Mouse (Mus musculus) stomach, embryonic 16.5 days (tissue): ENCODE results near the gene Dohh. TPM values are rescaled to one million over a fixed set of nuclear protein-coding genes. Genes with fewer than 3 reads are reported as not detected.

Experiments used
- ATAC-seq: fragments of 200-750 bp; cut with Nextera tagmentation; 2 replicates; pipeline ENCODE4 v1.8.0; 2017; ENCODE audit warnings: moderate number of reproducible peaks, moderate TSS enrichment; ENCODE audit not compliant: insufficient read depth, low FRiP score
- H3K27ac ChIP-seq: fragments of 300-500 bp; sonication (generic); 2 replicates; pipeline ENCODE4 v1.5.1; 2014; ENCODE audit warnings: low read length
- H3K27me3 ChIP-seq: fragments of 300-500 bp; sonication (generic); 2 replicates; pipeline ENCODE4 v1.6.1; 2014; ENCODE audit warnings: low read length, control low read depth, mixed read lengths; ENCODE audit not compliant: control insufficient read depth, insufficient read depth
- H3K36me3 ChIP-seq: fragments of 300-500 bp; sonication (generic); 2 replicates; pipeline ENCODE4 v1.6.1; 2014; ENCODE audit warnings: low read length; ENCODE audit not compliant: control insufficient read depth, insufficient read depth
- H3K4me1 ChIP-seq: fragments of 300-500 bp; sonication (generic); 2 replicates; pipeline ENCODE4 v1.6.1; 2014; ENCODE audit warnings: low read length, control low read depth, mixed read lengths; ENCODE audit not compliant: control insufficient read depth, insufficient read depth
- H3K4me2 ChIP-seq: fragments of 300-500 bp; sonication (generic); 2 replicates; pipeline ENCODE4 v1.6.1; 2014; ENCODE audit warnings: low read depth, low read length, mixed read lengths
- H3K4me3 ChIP-seq: fragments of 300-500 bp; sonication (generic); replicated peaks from 2 replicates; pipeline ENCODE4 v1.5.1; 2014; ENCODE audit warnings: mild to moderate bottlenecking, low read length
- H3K9ac ChIP-seq: fragments of 300-500 bp; sonication (generic); 2 replicates; pipeline ENCODE4 v1.6.1; 2014; ENCODE audit warnings: low read length
- H3K9me3 ChIP-seq: fragments of 300-500 bp; sonication (generic); replicated peaks from 2 replicates; pipeline ENCODE4 v1.6.1; 2016; ENCODE audit warnings: low read length, control low read depth; ENCODE audit not compliant: control insufficient read depth
- WGBS: fragments of 180-500 bp; shearing (Covaris S2); extraction: QIAGEN DNeasy Blood & Tissue Kit; methylation state at CpG from one replicate; pipeline ENCODE4 v1.1.7; 2014; 5-methylcytosine and 5-hydroxymethylcytosine counted together
- polyA plus RNA-seq: library from polyadenylated mRNA; unstranded; fragments of >200 nt; fragmentation: Nextera tagmentation; extraction: Ambion mirVana; gene quantifications from 2 replicates; pipeline ENCODE4 v1.2.1, GENCODE M21; 2015

Gene Dohh
- polyA plus RNA-seq, 1 experiment from 2014 or later, result 79.6 TPM

DNA sequence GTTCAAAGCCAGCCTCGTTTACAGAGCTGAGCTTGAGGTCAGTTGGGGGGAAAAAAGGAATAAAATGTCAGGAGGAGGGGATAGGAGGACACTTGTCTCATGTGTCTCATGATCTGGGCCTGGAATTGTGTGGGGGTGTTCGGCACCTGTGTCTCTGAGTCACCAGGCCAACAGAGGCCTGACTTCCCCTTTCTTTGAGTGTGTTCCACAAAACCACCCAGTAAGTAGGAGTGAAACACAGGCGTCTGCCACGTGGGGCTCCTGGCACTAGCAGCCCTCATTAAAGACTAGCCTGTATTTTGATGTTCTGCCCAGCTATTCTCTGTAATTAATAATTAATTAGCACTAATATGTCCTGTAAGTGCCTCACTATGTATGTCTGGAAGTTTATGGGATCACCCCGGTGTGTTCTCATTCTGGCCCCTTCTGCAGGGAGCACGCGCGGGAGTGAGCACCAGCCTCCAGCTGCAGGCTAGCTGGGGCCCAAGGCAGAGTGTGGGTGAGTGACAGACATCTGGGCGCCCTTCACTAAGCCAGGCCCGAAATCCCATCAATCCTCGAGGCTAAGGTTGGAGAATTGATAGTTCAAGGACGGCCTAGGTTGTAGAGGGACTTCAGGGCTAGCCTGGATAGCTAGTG lies 27.8 kb upstream of the Dohh start:
- Histone ChIP-seq H3K4me3 (peak overlapping the region; percentile 80), H3K27ac (peak overlapping the region; percentile 27; the same call in 1 of the 2 replicates)

DNA sequence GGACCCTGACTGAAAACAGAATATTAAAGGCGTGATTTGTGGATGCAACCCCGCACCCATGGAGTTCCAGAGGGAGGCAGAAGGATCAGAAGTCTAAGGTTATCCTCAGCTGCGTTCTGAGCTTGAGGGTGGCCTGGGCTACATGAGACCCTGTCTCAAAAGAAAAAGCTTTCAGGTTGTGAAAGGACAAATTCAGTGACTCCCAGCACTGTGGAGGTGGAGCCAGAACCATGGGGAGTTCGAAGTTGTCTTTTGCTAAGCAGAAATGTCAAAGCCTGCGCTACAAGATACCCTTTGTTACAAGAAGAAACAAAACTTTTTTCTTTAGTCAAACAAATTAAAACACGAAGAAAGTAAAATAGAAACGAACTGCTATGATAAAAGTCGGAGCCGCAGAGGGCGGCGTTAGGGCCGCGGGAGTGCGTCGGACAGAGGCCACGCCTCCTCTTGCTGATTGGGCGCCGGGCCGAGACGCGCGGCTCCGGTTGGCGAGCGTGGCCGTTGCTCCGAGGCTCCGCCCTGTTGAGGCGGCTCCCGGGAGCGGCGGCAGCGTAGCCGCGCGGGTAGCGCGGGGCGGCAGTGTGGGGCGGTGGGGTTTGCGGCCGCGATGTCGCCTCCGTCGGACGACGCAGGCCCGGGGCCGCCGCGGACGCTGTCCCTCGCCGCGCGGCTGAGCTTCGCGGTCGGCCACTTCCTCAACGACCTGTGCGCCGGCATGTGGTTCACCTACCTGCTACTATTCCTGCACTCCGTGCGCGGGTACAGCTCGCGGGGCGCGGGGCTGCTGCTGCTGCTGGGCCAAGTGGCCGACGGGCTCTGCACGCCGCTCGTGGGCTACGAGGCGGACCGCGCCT lies 27.0 kb upstream of the Dohh start, which contains the start of gene Mfsd12:
Gene Mfsd12 (plus strand): TSS at position 501 of the 854 bp plus-strand sequence.
- ATAC-seq, result peak; percentile 87
- Histone ChIP-seq H3K4me3 (peak within 1 kb of the TSS; percentile 80), H3K9ac (peak within 1 kb of the TSS; percentile 90), H3K4me1 (peaks cover 34% of the 10 kb centered on the region), H3K4me2 (peak within 1 kb of the TSS; percentile 99), H3K27me3 (no peaks in the 10 kb centered on the region), H3K27ac (peak within 1 kb of the TSS; percentile 27; the same call in 1 of the 2 replicates), H3K36me3 (0 out of 2 replicates have a peak, but pooled peaks cover 2% of the 10 kb centered on the region), H3K9me3 (no peaks in the 10 kb centered on the region)
- 2% methylated on average over 79 of the region's 79 CpGs for WGBS

More for the DNA sequence above, 27.8 kb upstream of the Dohh start:
- H3K9me3 ChIP-seq, result no peaks in the 10 kb centered on the region
- ATAC-seq, result no peak
- H3K9ac ChIP-seq, result peak overlapping the region; percentile 65
- H3K4me2 ChIP-seq, result peak overlapping the region; percentile 99
- peaks cover 27% of the 10 kb centered on the region for H3K4me1 ChIP-seq
- 49% methylated on average over 12 of the region's 12 CpGs for WGBS
- H3K36me3 ChIP-seq, result 0 out of 2 replicates have a peak, but pooled peaks cover 2% of the 10 kb centered on the region
- H3K27me3 ChIP-seq, result no peaks in the 10 kb centered on the region

- H3K9me3 ChIP-seq, result no peaks in the 10 kb centered on the region
- WGBS, result 31% methylated on average over 4 of the region's 4 CpGs
- peaks cover 3% of the 10 kb centered on the region; the same call in 1 of the 2 replicates for H3K27me3 ChIP-seq
- no peak overlapping the region for H3K27ac ChIP-seq
- H3K4me1 ChIP-seq, result peaks cover 42% of the 10 kb centered on the region
- no peak for ATAC-seq
- H3K4me2 ChIP-seq, result peak overlapping the region; percentile 99
- H3K36me3 ChIP-seq, result 0 out of 2 replicates have a peak, but pooled peaks cover 2% of the 10 kb centered on the region
- H3K9ac ChIP-seq, result peak overlapping the region; percentile 90
- H3K4me3 ChIP-seq, result peak overlapping the region; percentile 80
Measured at GRCm38 (mm10) chr10:81358209-81358608, 26.0 kb upstream of the Dohh start.

- Histone ChIP-seq H3K27me3 (peaks cover 9% of the 10 kb centered on the region; the same call in 1 of the 2 replicates), H3K4me1 (peaks cover 48% of the 10 kb centered on the region), H3K9ac (peak overlapping the region; percentile 90), H3K4me3 (peak overlapping the region; percentile 80), H3K27ac (peak overlapping the region; percentile 42; the same call in 1 of the 2 replicates), H3K4me2 (peak overlapping the region; percentile 99), H3K9me3 (no peaks in the 10 kb centered on the region), H3K36me3 (0 out of 2 replicates have a peak, but pooled peaks cover 2% of the 10 kb centered on the region)
- WGBS, result 56% methylated on average over 1 of the region's 1 CpGs
- no peak for ATAC-seq
Measured at GRCm38 (mm10) chr10:81358841-81359240, 25.4 kb upstream of the Dohh start.

DNA sequence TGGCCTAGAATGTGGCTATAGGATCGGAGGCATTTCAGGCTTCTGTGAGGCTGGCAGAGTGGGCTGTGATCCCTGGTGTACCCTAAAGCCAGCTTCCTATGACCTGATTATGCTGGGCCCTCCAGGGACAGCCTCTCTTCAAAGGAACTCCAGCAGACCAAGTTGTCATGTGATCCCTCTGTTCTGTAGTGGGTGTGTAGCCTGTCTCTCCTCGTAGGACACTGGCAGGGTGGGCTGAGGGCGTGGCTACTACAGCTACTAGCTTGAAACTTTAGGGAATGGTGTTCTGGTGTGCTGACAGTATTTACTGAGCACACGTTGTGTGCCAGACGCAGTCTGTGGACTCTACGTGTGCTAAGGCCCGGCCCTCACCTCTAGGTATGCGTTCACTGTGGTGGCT lies 23.5 kb upstream of the Dohh start:
- 0 out of 2 replicates have a peak overlapping the region, but pooled peaks have one; percentile 8 for H3K4me2 ChIP-seq
- ATAC-seq, result no peak
- H3K9me3 ChIP-seq, result no peaks in the 10 kb centered on the region
- WGBS, result 54% methylated on average over 8 of the region's 8 CpGs
- peaks cover 10% of the 10 kb centered on the region; the same call in 1 of the 2 replicates for H3K27me3 ChIP-seq
- no peak overlapping the region; the same call in 1 of the 2 replicates for H3K27ac ChIP-seq
- peaks cover 65% of the 10 kb centered on the region for H3K4me1 ChIP-seq
- no peak overlapping the region for H3K9ac ChIP-seq
- 0 out of 2 replicates have a peak, but pooled peaks cover 2% of the 10 kb centered on the region for H3K36me3 ChIP-seq
- H3K4me3 ChIP-seq, result no peak overlapping the region

DNA sequence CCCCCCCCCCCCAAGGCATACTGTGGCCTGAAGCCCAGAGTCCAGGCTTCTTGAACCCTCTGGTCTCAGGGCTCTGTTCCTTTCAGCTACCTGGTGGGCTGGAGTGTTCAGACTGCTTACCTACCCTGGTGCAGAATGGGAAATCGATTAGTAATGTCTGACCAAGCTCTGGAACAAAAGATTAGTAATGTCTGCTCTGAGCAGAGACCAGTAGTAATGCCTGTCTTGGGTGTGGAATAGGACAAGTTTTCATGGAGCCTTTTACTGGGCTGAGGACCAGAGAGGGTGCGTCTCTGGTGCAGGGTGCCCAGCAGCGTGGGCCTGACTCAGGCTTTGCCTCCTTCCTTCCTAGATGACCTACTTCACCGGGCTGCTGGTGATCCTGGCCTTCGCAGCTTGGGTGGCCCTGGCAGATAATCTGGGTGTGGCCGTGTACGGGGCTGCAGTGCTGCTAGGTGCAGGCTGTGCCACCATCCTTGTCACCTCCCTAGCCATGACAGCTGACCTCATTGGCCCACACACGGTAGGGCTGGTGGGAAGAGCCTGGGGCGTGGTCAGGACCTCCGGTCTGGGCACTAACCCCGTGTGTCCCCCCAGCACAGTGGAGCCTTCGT lies 21.8 kb upstream of the Dohh start:
- H3K4me2 ChIP-seq, result peak overlapping the region; percentile 61
- ATAC-seq, result peak; percentile 10; the same call in 1 of the 2 replicates
- peaks cover 63% of the 10 kb centered on the region for H3K4me1 ChIP-seq

GRCm38 (mm10) chr10:81363436-81364346 lies 20.5 kb upstream of the Dohh start:
- Histone ChIP-seq H3K9ac (peak overlapping the region; percentile 65), H3K27ac (peak overlapping the region; percentile 67), H3K4me2 (peak overlapping the region; percentile 61), H3K4me3 (peak overlapping the region; percentile 37), H3K27me3 (peaks cover 10% of the 10 kb centered on the region; the same call in 1 of the 2 replicates), H3K9me3 (no peaks in the 10 kb centered on the region), H3K36me3 (peaks cover 21% of the 10 kb centered on the region), H3K4me1 (peaks cover 54% of the 10 kb centered on the region)
- no peak for ATAC-seq
- 14% methylated on average over 54 of the region's 54 CpGs for WGBS

More for the DNA sequence above, 21.8 kb upstream of the Dohh start:
- Histone ChIP-seq H3K9me3 (no peaks in the 10 kb centered on the region), H3K9ac (0 out of 2 replicates have a peak overlapping the region, but pooled peaks have one; percentile 22), H3K27me3 (peaks cover 10% of the 10 kb centered on the region; the same call in 1 of the 2 replicates), H3K27ac (peak overlapping the region; percentile 67), H3K36me3 (peaks cover 9% of the 10 kb centered on the region), H3K4me3 (no peak overlapping the region)
- 57% methylated on average over 12 of the region's 12 CpGs for WGBS

- Histone ChIP-seq H3K9ac (peak overlapping the region; percentile 65), H3K4me2 (peak overlapping the region; percentile 61), H3K27ac (0 out of 2 replicates have a peak overlapping the region, but pooled peaks have one; percentile 31), H3K4me1 (peaks cover 52% of the 10 kb centered on the region), H3K27me3 (peaks cover 10% of the 10 kb centered on the region; the same call in 1 of the 2 replicates), H3K9me3 (no peaks in the 10 kb centered on the region), H3K4me3 (peak overlapping the region; percentile 37), H3K36me3 (peaks cover 27% of the 10 kb centered on the region)
- ATAC-seq, result peak; percentile 4; the same call in 1 of the 2 replicates
- WGBS, result 15% methylated on average over 28 of the region's 28 CpGs
Measured at GRCm38 (mm10) chr10:81364666-81365065, 19.6 kb upstream of the Dohh start.
